Mouse (Mus musculus) ES-Bruce4 (cell line): ENCODE measurements around the gene Angptl8. TPM values are rescaled to one million over a fixed set of nuclear protein-coding genes. Genes with fewer than 3 reads are reported as not detected.

Experiments
- H3K27ac ChIP-seq: 2 replicates; pipeline ENCODE4 v1.5.1; 2012; ENCODE audit warnings: low read length, inconsistent platforms; ENCODE audit not compliant: insufficient read depth
- H3K27me3 ChIP-seq: 2 replicates; pipeline ENCODE4 v1.6.1; 2012; ENCODE audit warnings: mild to moderate bottlenecking, low read length, inconsistent platforms; ENCODE audit not compliant: control insufficient read depth, poor library complexity, insufficient read depth, severe bottlenecking
- H3K36me3 ChIP-seq: 2 replicates; pipeline ENCODE4 v1.6.1; 2012; ENCODE audit warnings: inconsistent platforms, mild to moderate bottlenecking, low read length, moderate library complexity; ENCODE audit not compliant: control insufficient read depth, poor library complexity, insufficient read depth, severe bottlenecking
- H3K4me1 ChIP-seq: one replicate; pipeline ENCODE4 v1.8.1; 2011; ENCODE audit warnings: low read length; ENCODE audit not compliant: control insufficient read depth, insufficient read depth
- H3K4me3 ChIP-seq: 2 replicates; pipeline ENCODE4 v1.5.1; 2011; ENCODE audit warnings: low read depth, mild to moderate bottlenecking, low read length
- H3K9ac ChIP-seq: 2 replicates; pipeline ENCODE4 v1.6.1; 2012; ENCODE audit warnings: low read depth, mild to moderate bottlenecking, inconsistent platforms; ENCODE audit not compliant: poor library complexity, severe bottlenecking
- H3K9me3 ChIP-seq: replicated peaks from 2 replicates; pipeline ENCODE4 v1.6.1; 2012; ENCODE audit warnings: mild to moderate bottlenecking, low read length, inconsistent platforms; ENCODE audit not compliant: control insufficient read depth, poor library complexity, insufficient read depth, severe bottlenecking
- CTCF ChIP-seq: IDR thresholded peaks from one replicate; pipeline ENCODE4 v1.8.1; 2011; ENCODE audit warnings: low read depth, low read length
- EP300 ChIP-seq: IDR thresholded peaks from 2 replicates; pipeline ENCODE4 v1.6.1; 2011; ENCODE audit warnings: low read depth, low read length; ENCODE audit not compliant: insufficient read depth
- POLR2A ChIP-seq: IDR thresholded peaks from one replicate; pipeline ENCODE4 v1.8.1; 2011; ENCODE audit warnings: low read length; ENCODE audit not compliant: insufficient read depth
- polyA plus RNA-seq: library from polyadenylated mRNA; stranded (reverse); fragments of >200 nt; gene quantifications from 2 replicates; pipeline ENCODE4 v1.2.4, GENCODE M21; 2011; ENCODE audit warnings: low read depth; ENCODE audit not compliant: missing spikeins, insufficient read depth, insufficient read length

Angptl8 gene
- polyA plus RNA-seq, 1 experiment, result not detected

GRCm38 (mm10) chr9:21818125-21818524, 17.2 kb upstream of the Angptl8 start:
- H3K4me1 ChIP-seq, result no peaks in the 10 kb centered on the region
- no peak for TF ChIP-seq POLR2A
- no peak for TF ChIP-seq CTCF
- no peak for TF ChIP-seq EP300
- H3K27ac ChIP-seq, result no peak overlapping the region
- H3K27me3 ChIP-seq, result no peaks in the 10 kb centered on the region
- no peaks in the 10 kb centered on the region for H3K9me3 ChIP-seq
- H3K36me3 ChIP-seq, result peaks cover 42% of the 10 kb centered on the region
- no peak overlapping the region for H3K4me3 ChIP-seq
- H3K9ac ChIP-seq, result no peak overlapping the region

DNA sequence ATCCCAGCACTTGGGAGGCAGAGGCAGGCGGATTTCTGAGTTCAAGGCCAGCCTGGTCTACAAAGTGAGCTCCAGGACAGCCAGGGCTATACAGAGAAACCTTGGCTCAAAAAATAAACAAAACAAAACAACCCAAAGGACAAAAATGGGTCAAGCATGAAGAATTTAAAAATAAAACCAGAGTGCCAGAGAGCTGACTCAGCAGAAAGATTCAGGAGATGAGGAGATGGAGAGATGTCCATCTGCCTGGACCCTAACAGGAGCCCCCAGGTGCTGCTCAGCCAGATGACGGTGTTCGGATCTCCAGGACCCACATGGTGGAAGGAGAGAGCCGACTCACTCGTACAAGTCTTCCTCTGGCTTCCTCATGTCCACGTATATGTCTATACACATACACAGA, 16.7 kb upstream of the Angptl8 start:
- H3K9me3 ChIP-seq, result no peaks in the 10 kb centered on the region
- H3K9ac ChIP-seq, result no peak overlapping the region
- no peak overlapping the region for H3K27ac ChIP-seq
- H3K27me3 ChIP-seq, result no peaks in the 10 kb centered on the region
- no peak overlapping the region for H3K4me3 ChIP-seq
- H3K36me3 ChIP-seq, result peaks cover 38% of the 10 kb centered on the region
- TF ChIP-seq CTCF (no peak), POLR2A (no peak), EP300 (no peak)
- H3K4me1 ChIP-seq, result no peaks in the 10 kb centered on the region

DNA sequence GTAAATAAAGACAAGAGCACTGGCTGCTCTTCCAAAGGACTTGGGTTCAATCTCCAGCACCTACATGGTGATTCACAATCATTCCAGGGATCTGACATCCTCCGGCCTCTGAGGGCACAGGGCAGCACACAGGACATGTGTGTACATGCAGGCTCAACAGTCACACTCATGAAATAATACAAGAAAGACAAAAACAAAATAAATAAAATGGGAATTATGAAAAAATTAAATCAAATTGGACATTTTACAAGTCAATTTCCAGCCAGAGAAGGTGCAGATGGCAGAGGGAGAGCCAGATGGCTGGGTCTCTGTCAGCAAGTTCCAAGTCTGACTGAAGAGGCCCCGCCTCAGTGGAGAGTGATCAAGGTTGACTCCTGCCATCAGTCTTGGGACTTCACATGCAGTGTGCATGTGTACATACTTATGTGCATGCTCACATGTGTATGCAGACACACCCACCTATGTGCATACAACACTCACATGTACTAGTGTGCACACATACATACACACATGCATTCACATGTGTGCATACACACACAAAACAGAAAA, 16.1 kb upstream of the Angptl8 start:
- H3K27me3 ChIP-seq, result no peaks in the 10 kb centered on the region
- no peak overlapping the region for H3K9ac ChIP-seq
- TF ChIP-seq CTCF, result no peak
- no peak for TF ChIP-seq EP300
- no peak for TF ChIP-seq POLR2A
- H3K4me3 ChIP-seq, result no peak overlapping the region
- H3K9me3 ChIP-seq, result no peaks in the 10 kb centered on the region
- H3K36me3 ChIP-seq, result peaks cover 36% of the 10 kb centered on the region
- peaks cover 2% of the 10 kb centered on the region for H3K4me1 ChIP-seq
- H3K27ac ChIP-seq, result no peak overlapping the region

GRCm38 (mm10) chr9:21820183-21820582, 15.1 kb upstream of the Angptl8 start:
- Histone ChIP-seq H3K4me1 (peaks cover 2% of the 10 kb centered on the region), H3K9me3 (no peaks in the 10 kb centered on the region), H3K4me3 (no peak overlapping the region), H3K27ac (no peak overlapping the region), H3K27me3 (no peaks in the 10 kb centered on the region), H3K36me3 (peaks cover 30% of the 10 kb centered on the region), H3K9ac (no peak overlapping the region)
- TF ChIP-seq POLR2A, result no peak
- no peak for TF ChIP-seq EP300
- TF ChIP-seq CTCF, result no peak

- Histone ChIP-seq H3K36me3 (peaks cover 18% of the 10 kb centered on the region), H3K27me3 (no peaks in the 10 kb centered on the region), H3K9me3 (no peaks in the 10 kb centered on the region)
These were observed 12.6 kb upstream of the Angptl8 start for GRCm38 (mm10) chr9:21822686-21823085.

DNA sequence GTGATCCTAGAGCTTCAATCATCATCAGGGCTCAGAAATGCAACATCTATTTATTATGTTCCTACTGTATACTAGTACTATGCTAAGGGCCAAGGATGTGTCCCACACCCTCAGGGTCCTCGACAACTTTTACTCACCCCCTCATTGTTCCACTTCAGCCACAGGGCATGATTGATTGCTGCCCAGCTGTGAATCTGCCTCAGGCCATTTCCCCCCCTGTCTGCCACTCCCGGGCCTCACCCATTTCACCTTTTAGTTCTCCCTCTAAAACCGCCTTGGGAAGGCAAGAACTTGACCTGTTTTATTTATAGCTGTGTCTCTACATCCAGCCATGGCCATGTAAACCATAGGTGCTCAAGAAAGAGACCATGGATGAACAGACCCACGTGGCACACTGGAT, 11.4 kb upstream of the Angptl8 start:
- no peak for TF ChIP-seq POLR2A
- TF ChIP-seq CTCF, result no peak
- TF ChIP-seq EP300, result no peak
- Histone ChIP-seq H3K4me1 (peaks cover 2% of the 10 kb centered on the region), H3K4me3 (no peak overlapping the region), H3K36me3 (peaks cover 13% of the 10 kb centered on the region), H3K9ac (no peak overlapping the region), H3K27me3 (no peaks in the 10 kb centered on the region), H3K27ac (no peak overlapping the region), H3K9me3 (no peaks in the 10 kb centered on the region)

More at GRCm38 (mm10) chr9:21822686-21823085, 12.6 kb upstream of the Angptl8 start:
- Histone ChIP-seq H3K27ac (no peak overlapping the region), H3K9ac (no peak overlapping the region), H3K4me1 (peaks cover 2% of the 10 kb centered on the region), H3K4me3 (no peak overlapping the region)
- TF ChIP-seq EP300 (no peak), CTCF (no peak), POLR2A (no peak)
